Mouse (Mus musculus): ENCODE data around the gene 9430007A20Rik. TPM values are rescaled to one million over a fixed set of nuclear protein-coding genes. Genes with fewer than 3 reads are reported as not detected.

9430007A20Rik gene
- polyA plus RNA-seq, 2 experiments: not detected

DNA sequence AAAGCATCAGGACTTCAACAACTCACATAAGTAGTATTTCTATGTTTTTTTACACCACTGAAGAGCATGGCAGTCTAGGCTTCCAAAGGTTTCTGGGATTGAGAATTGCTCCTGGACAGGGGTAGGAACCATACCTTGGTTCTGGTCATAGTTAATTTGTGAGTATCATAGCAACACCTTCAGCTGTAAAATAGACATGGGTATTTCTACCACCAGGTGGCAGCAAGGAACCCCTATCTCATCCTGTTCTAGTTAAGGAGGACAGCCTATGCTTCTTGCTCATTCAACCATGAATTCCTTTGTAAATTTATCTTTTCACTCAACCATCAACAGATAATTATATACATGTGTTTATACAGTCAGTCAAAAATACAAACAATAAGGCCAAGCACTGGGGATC lies 40.2 kb downstream of the 9430007A20Rik start:
- Histone ChIP-seq H3K4me1 (replicated peaks; ENCODE audit: control insufficient read depth in 2 of 2, insufficient read depth in 2 of 2, low read length in 1 of 2) (no peaks in the 10 kb centered on the region), H3K4me2 (ENCODE audit: low read depth) (no peak overlapping the region), H3K9me3 (ENCODE audit: control insufficient read depth, low read length) (no peaks in the 10 kb centered on the region), H3K27me3 (ENCODE audit: control insufficient read depth, insufficient read depth, low read length) (no peaks in the 10 kb centered on the region), H3K9ac (replicated peaks) (no peak overlapping the region), H3K27ac (no peak overlapping the region), H3K36me3 (replicated peaks; ENCODE audit: control insufficient read depth, insufficient read depth, low read depth) (no peaks in the 10 kb centered on the region), H3K4me3 (ENCODE audit: insufficient read depth in 1 of 2, low read depth in 2 of 2, low read length in 2 of 2) (no peak overlapping the region)
- TF ChIP-seq EP300 (IDR thresholded peaks at IDR 0.05; ENCODE audit: low read depth) (no peak), CTCF (IDR thresholded peaks at IDR 0.05; ENCODE audit: low read depth) (no peak)
- ATAC-seq (ENCODE audit: insufficient read depth): no peak
- DNase-seq (ENCODE audit: low read depth in 3 of 3, low spot score in 3 of 3): no peak

DNA sequence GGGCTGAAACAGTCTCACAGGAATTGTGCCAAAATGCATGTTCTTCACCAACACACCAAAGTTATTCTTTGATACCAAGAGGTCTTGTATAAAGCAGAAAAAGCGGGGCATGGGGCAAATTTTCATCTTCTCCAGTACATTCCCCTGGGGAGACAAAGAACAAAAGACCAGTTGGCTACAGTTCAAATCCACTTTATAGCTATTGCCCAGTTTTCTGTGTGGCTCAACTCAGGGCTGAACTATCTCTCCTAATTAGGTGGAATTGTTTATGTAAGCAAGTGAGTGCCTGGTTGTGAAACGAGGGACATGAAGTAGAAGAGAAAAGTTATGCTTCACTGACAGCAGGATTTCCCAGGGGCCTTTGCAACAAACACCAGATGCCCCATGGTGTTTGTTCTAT lies 41.6 kb downstream of the 9430007A20Rik start:
- ATAC-seq (ENCODE audit: insufficient read depth) (no peak), DNase-seq (ENCODE audit: low read depth in 3 of 3, low spot score in 3 of 3) (no peak)
- WGBS (ENCODE audit: insufficient replicate concordance): 26% methylated on average over 2 of the region's 2 CpGs
- no peaks in the 10 kb centered on the region for H3K9me3 ChIP-seq (ENCODE audit: control insufficient read depth, low read length)
- H3K27ac ChIP-seq: no peak overlapping the region
- no peaks in the 10 kb centered on the region for H3K4me1 ChIP-seq (replicated peaks; ENCODE audit: control insufficient read depth in 2 of 2, insufficient read depth in 2 of 2, low read length in 1 of 2)
- H3K4me2 ChIP-seq (ENCODE audit: low read depth): no peak overlapping the region
- H3K36me3 ChIP-seq (replicated peaks; ENCODE audit: control insufficient read depth, insufficient read depth, low read depth): no peaks in the 10 kb centered on the region
- no peaks in the 10 kb centered on the region for H3K27me3 ChIP-seq (ENCODE audit: control insufficient read depth, insufficient read depth, low read length)
- no peak overlapping the region for H3K9ac ChIP-seq (replicated peaks)
- TF ChIP-seq CTCF (IDR thresholded peaks at IDR 0.05; ENCODE audit: low read depth) (no peak), EP300 (IDR thresholded peaks at IDR 0.05; ENCODE audit: low read depth) (no peak)
- H3K4me3 ChIP-seq (ENCODE audit: insufficient read depth in 1 of 2, low read depth in 2 of 2, low read length in 2 of 2): no peak overlapping the region

DNA sequence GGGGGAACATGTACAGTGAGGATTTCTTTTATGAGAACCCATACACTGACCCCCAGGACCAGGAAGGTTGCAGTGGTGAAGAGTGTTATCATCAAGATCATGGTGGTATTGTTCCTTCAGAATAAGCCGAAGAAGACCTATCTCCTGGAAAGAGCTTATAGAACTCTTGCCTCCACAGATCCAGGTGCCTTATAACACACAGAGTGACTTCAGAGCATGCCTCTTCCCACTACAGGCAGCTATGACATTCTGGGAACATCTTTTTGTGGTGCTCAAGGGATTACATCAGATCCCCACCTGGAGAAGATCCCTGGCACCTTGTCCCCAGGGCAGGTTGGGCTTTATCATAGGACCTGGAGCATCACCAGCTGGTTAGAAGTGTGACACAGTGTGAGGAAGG lies 45.4 kb downstream of the 9430007A20Rik start, which contains the start of gene Gm13124:
TSS of gene Gm13124 (minus strand) at position 101 of the 400 bp plus-strand sequence.
- WGBS (ENCODE audit: insufficient replicate concordance): 55% methylated on average over 1 of the region's 1 CpGs
- no peak for TF ChIP-seq CTCF (IDR thresholded peaks at IDR 0.05; ENCODE audit: low read depth)
- TF ChIP-seq EP300 (IDR thresholded peaks at IDR 0.05; ENCODE audit: low read depth): no peak
- Histone ChIP-seq H3K27me3 (ENCODE audit: control insufficient read depth, insufficient read depth, low read length) (no peaks in the 10 kb centered on the region), H3K27ac (no peak within 1 kb of the TSS), H3K4me3 (ENCODE audit: insufficient read depth in 1 of 2, low read depth in 2 of 2, low read length in 2 of 2) (no peak within 1 kb of the TSS), H3K9me3 (ENCODE audit: control insufficient read depth, low read length) (no peaks in the 10 kb centered on the region), H3K4me1 (replicated peaks; ENCODE audit: control insufficient read depth in 2 of 2, insufficient read depth in 2 of 2, low read length in 1 of 2) (no peaks in the 10 kb centered on the region), H3K36me3 (replicated peaks; ENCODE audit: control insufficient read depth, insufficient read depth, low read depth) (no peaks in the 10 kb centered on the region), H3K9ac (replicated peaks) (no peak within 1 kb of the TSS), H3K4me2 (ENCODE audit: low read depth) (no peak within 1 kb of the TSS)
- ATAC-seq (ENCODE audit: insufficient read depth) (no peak), DNase-seq (ENCODE audit: low read depth in 3 of 3, low spot score in 3 of 3) (no peak)

DNA sequence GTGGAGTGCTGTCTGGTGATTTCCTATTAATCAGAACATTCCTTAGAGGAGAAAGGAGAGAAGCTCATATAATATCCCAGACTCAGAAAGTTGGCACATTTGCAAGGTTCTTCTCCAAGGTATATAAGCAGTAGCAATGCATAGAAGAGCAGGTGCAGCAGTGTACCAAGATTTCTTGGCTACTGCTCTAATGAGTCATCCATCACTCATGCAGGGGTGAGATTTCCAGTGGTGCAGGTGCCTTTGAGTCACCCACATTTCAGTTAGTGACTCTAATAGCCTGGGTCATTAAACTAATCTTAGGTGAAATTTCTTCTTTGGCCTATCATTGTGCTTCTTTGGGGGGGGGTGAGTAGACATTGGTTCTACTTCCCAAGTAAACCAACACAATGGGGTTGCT lies 48.1 kb downstream of the 9430007A20Rik start:
- Histone ChIP-seq H3K27ac (no peak overlapping the region), H3K4me3 (ENCODE audit: insufficient read depth in 1 of 2, low read depth in 2 of 2, low read length in 2 of 2) (no peak overlapping the region), H3K27me3 (ENCODE audit: control insufficient read depth, insufficient read depth, low read length) (no peaks in the 10 kb centered on the region), H3K9me3 (ENCODE audit: control insufficient read depth, low read length) (no peaks in the 10 kb centered on the region), H3K4me1 (replicated peaks; ENCODE audit: control insufficient read depth in 2 of 2, insufficient read depth in 2 of 2, low read length in 1 of 2) (no peaks in the 10 kb centered on the region), H3K36me3 (replicated peaks; ENCODE audit: control insufficient read depth, insufficient read depth, low read depth) (no peaks in the 10 kb centered on the region), H3K4me2 (ENCODE audit: low read depth) (no peak overlapping the region), H3K9ac (replicated peaks) (no peak overlapping the region)
- TF ChIP-seq CTCF (IDR thresholded peaks at IDR 0.05; ENCODE audit: low read depth) (no peak), EP300 (IDR thresholded peaks at IDR 0.05; ENCODE audit: low read depth) (no peak)
- DNase-seq (ENCODE audit: low read depth in 3 of 3, low spot score in 3 of 3) (no peak), ATAC-seq (ENCODE audit: insufficient read depth) (no peak)

Other genes starting within 250 kb of the 9430007A20Rik start
- not detected in 2 replicates for gene Pramel5, start 239.3 kb upstream of the 9430007A20Rik start, polyA plus RNA-seq (2012; rRNA removed)
- not detected in 2 replicates for gene Pramel5, start 239.3 kb upstream of the 9430007A20Rik start, polyA plus RNA-seq (2014; fragmentation: Nextera tagmentation; extraction: Ambion mirVana)
- gene Gm13128, start 189.6 kb upstream of the 9430007A20Rik start, polyA plus RNA-seq (2012; rRNA removed): not detected in 2 replicates
- not detected in 2 replicates for gene Gm13128, start 189.6 kb upstream of the 9430007A20Rik start, polyA plus RNA-seq (2014; fragmentation: Nextera tagmentation; extraction: Ambion mirVana)
- not detected in 2 replicates for gene Gm13119, start 161.9 kb upstream of the 9430007A20Rik start, polyA plus RNA-seq (2012; rRNA removed)
- not detected in 2 replicates for gene Gm13119, start 161.9 kb upstream of the 9430007A20Rik start, polyA plus RNA-seq (2014; fragmentation: Nextera tagmentation; extraction: Ambion mirVana)
- gene Pramef20, start 141.9 kb upstream of the 9430007A20Rik start, polyA plus RNA-seq (2012; rRNA removed): not detected in 2 replicates
- gene Pramef20, start 141.9 kb upstream of the 9430007A20Rik start, polyA plus RNA-seq (2014; fragmentation: Nextera tagmentation; extraction: Ambion mirVana): not detected in 2 replicates
- gene Pramef12, start 111.4 kb upstream of the 9430007A20Rik start, polyA plus RNA-seq (2012; rRNA removed): not detected in 2 replicates
- not detected in 2 replicates for gene Pramef12, start 111.4 kb upstream of the 9430007A20Rik start, polyA plus RNA-seq (2014; fragmentation: Nextera tagmentation; extraction: Ambion mirVana)
- not detected in 2 replicates for gene 1700012P22Rik, start 81.0 kb upstream of the 9430007A20Rik start, polyA plus RNA-seq (2012; rRNA removed)
- not detected in 2 replicates for gene 1700012P22Rik, start 81.0 kb upstream of the 9430007A20Rik start, polyA plus RNA-seq (2014; fragmentation: Nextera tagmentation; extraction: Ambion mirVana)
- not detected in 2 replicates for gene Gm9944, start 66.5 kb upstream of the 9430007A20Rik start, polyA plus RNA-seq (2012; rRNA removed)
- gene Gm9944, start 66.5 kb upstream of the 9430007A20Rik start, polyA plus RNA-seq (2014; fragmentation: Nextera tagmentation; extraction: Ambion mirVana): not detected in 2 replicates
- gene Aadacl3, start 56.1 kb upstream of the 9430007A20Rik start, polyA plus RNA-seq (2012; rRNA removed): not detected in 2 replicates
- not detected in 2 replicates for gene Aadacl3, start 56.1 kb upstream of the 9430007A20Rik start, polyA plus RNA-seq (2014; fragmentation: Nextera tagmentation; extraction: Ambion mirVana)
- gene Gm13124, start 45.3 kb downstream of the 9430007A20Rik start, polyA plus RNA-seq (2012; rRNA removed): not detected in 2 replicates
- gene Gm13124, start 45.3 kb downstream of the 9430007A20Rik start, polyA plus RNA-seq (2014; fragmentation: Nextera tagmentation; extraction: Ambion mirVana): not detected in 2 replicates
- gene Aadacl4, start 93.9 kb downstream of the 9430007A20Rik start, polyA plus RNA-seq (2012; rRNA removed): not detected in 2 replicates
- gene Aadacl4, start 93.9 kb downstream of the 9430007A20Rik start, polyA plus RNA-seq (2014; fragmentation: Nextera tagmentation; extraction: Ambion mirVana): not detected in 2 replicates
- gene Gm436, start 166.5 kb downstream of the 9430007A20Rik start, polyA plus RNA-seq (2012; rRNA removed): not detected in 2 replicates
- gene Gm436, start 166.5 kb downstream of the 9430007A20Rik start, polyA plus RNA-seq (2014; fragmentation: Nextera tagmentation; extraction: Ambion mirVana): not detected in 2 replicates
- not detected in 2 replicates for gene Gm13178, start 201.6 kb downstream of the 9430007A20Rik start, polyA plus RNA-seq (2012; rRNA removed)
- not detected in 2 replicates for gene Gm13178, start 201.6 kb downstream of the 9430007A20Rik start, polyA plus RNA-seq (2014; fragmentation: Nextera tagmentation; extraction: Ambion mirVana)